ENCODE assay signal across 24 mouse cellular contexts in the genomic region with DNA sequence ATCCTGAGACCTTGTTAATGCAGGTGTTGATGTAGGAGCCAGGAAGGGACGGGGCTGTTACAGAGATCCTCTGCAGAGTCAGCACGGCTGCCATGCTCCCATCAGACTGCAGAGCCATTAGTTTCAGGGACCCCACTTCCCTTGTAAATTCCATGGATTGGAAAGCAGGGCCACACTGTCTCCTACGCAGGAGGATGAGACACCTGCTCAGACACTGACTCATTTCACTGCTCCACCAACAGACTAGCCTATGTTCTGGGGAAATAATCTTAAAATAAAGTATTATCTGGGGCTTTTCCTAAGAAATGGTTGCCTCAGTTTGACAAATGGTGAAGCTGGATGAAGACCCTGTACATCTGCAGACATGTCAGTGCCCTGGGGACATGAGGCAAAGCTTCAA. TPM values are rescaled to one million over a fixed set of nuclear protein-coding genes. Genes with fewer than 3 reads are reported as not detected.
DNase-seq lines count a peak whose midpoint lies in the region; ATAC-seq lines count a peak whose summit lies in the region.
"Had no signal": no experiment of that assay in that cellular context is flagged by ENCODE, and none has a peak within 500 bp of the region (broad histone marks: within the 10 kb centered on the region; RNA-seq: fewer than 3 reads in every experiment).

No protein-coding gene starts in this region.

- ATAC-seq in midbrain, embryonic 11.5 days (ENCODE audit: low FRiP score): no peak
- no peak for ATAC-seq in neural tube, embryonic 12.5 days (ENCODE audit: low FRiP score, low read depth)

- H3K4me1 ChIP-seq in midbrain, embryonic 11.5 days (ENCODE audit: control insufficient read depth, insufficient read depth, low read length): peaks cover 5% of the 10 kb centered on the region; the same call in 1 of the 2 replicates
- H3K4me1 ChIP-seq in neural tube, embryonic 12.5 days: peaks cover 15% of the 10 kb centered on the region
- H3K4me1 ChIP-seq: heart, embryonic 13.5 days had no signal

- peak overlapping the region; percentile 10 for H3K27ac ChIP-seq in midbrain, embryonic 11.5 days (ENCODE audit: low read depth, low read length)
- H3K27ac ChIP-seq in neural tube, embryonic 12.5 days: no peak overlapping the region
- H3K27ac ChIP-seq: embryonic facial prominence, embryonic 10.5 days; forebrain, embryonic 12.5 days; heart, embryonic 13.5 days; liver, embryonic 14.5 days had no signal

- no peaks in the 10 kb centered on the region for H3K9me3 ChIP-seq in midbrain, embryonic 11.5 days (ENCODE audit: control insufficient read depth, low read length)
- H3K9me3 ChIP-seq in neural tube, embryonic 12.5 days: no peaks in the 10 kb centered on the region
- H3K9me3 ChIP-seq: embryonic facial prominence, embryonic 10.5 days; forebrain, embryonic 12.5 days; heart, embryonic 13.5 days had no signal

- no peaks in the 10 kb centered on the region for H3K27me3 ChIP-seq in midbrain, embryonic 11.5 days (ENCODE audit: control insufficient read depth, insufficient read depth, low read length)
- no peaks in the 10 kb centered on the region for H3K27me3 ChIP-seq in neural tube, embryonic 12.5 days (replicated peaks)
- H3K27me3 ChIP-seq: forebrain, embryonic 12.5 days; heart, embryonic 13.5 days had no signal

- H3K4me3 ChIP-seq in midbrain, embryonic 11.5 days (ENCODE audit: low read depth, low read length): no peak overlapping the region
- no peak overlapping the region for H3K4me3 ChIP-seq in neural tube, embryonic 12.5 days
- H3K4me3 ChIP-seq: embryonic facial prominence, embryonic 10.5 days; forebrain, embryonic 12.5 days; heart, embryonic 13.5 days had no signal

- no peak overlapping the region for H3K9ac ChIP-seq in midbrain, embryonic 11.5 days (ENCODE audit: low read length)
- no peak overlapping the region for H3K9ac ChIP-seq in neural tube, embryonic 12.5 days
- H3K9ac ChIP-seq: forebrain, embryonic 12.5 days; heart, embryonic 13.5 days; liver, embryonic 14.5 days had no signal

- 69% methylated on average over 3 of the region's 3 CpGs for WGBS in midbrain, embryonic 11.5 days
- 71% methylated on average over 3 of the region's 3 CpGs for WGBS in neural tube, embryonic 12.5 days

- no peak overlapping the region for H3K4me2 ChIP-seq in midbrain, embryonic 11.5 days
- peak overlapping the region; percentile 18 for H3K4me2 ChIP-seq in neural tube, embryonic 12.5 days (replicated peaks)
- H3K4me2 ChIP-seq: forebrain, embryonic 12.5 days; heart, embryonic 13.5 days had no signal

- no peaks in the 10 kb centered on the region for H3K36me3 ChIP-seq in midbrain, embryonic 11.5 days (ENCODE audit: control insufficient read depth, insufficient read depth, low read length)
- no peaks in the 10 kb centered on the region for H3K36me3 ChIP-seq in neural tube, embryonic 12.5 days
- H3K36me3 ChIP-seq: embryonic facial prominence, embryonic 10.5 days; forebrain, embryonic 12.5 days; heart, embryonic 13.5 days had no signal

- DNase-seq in layer of hippocampus, adult 18-20 months (ENCODE audit: low spot score in 2 of 2): peak; percentile 7 to 35
- DNase-seq in layer of hippocampus, postnatal 10 days (ENCODE audit: low spot score in 2 of 2): no peak
- DNase-seq in right cerebral cortex, adult 18-20 months: peak; percentile 23
- DNase-seq in right cerebral cortex, postnatal 10 days (ENCODE audit: low spot score in 2 of 2): no peak
- DNase-seq in midbrain, embryonic 11.5 days (ENCODE audit: low spot score, missing footprints): no peak
- DNase-seq in lung, postnatal 4 days: no peak
- DNase-seq in lung, postnatal 14 days: no peak
- DNase-seq: adrenal gland, postnatal 36 days; B cell, adult 2 months; cerebellum, adult 8-10 months; gastrocnemius, postnatal 10 days; kidney, adult 18-20 months; kidney, postnatal 10 days; thymus, postnatal 36 days had no signal

RNA-seq across cellular contexts. Expression of gene Serpina3g, which starts 12.2 kb away (rescaled TPM):
- total RNA-seq in layer of hippocampus, adult 18-20 months (2021): 1 to 10 TPM; 2.7 to 3.5 TPM
- total RNA-seq in layer of hippocampus, postnatal 10 days (2021): 1 to 10 TPM in 1 of 2 experiments, under 1 TPM in 1; 0.78 to 1.2 TPM
- 0.26 and 0.44 TPM in 2 replicates for polyA plus RNA-seq in midbrain, embryonic 11.5 days (2014; fragmentation: Nextera tagmentation; extraction: Ambion mirVana)
- polyA plus RNA-seq in neural tube, embryonic 12.5 days (2016; fragmentation: Nextera tagmentation; extraction: Ambion mirVana): 1.9 and 2.1 TPM in 2 replicates
- polyA plus RNA-seq: forebrain, embryonic 12.5 days had no signal

RNA-seq across cellular contexts. Expression of gene Serpina3i, which starts 14.7 kb away (rescaled TPM):
- total RNA-seq in layer of hippocampus, adult 18-20 months (2021): under 1 TPM; 0.79 to 0.84 TPM
- total RNA-seq in layer of hippocampus, postnatal 10 days (2021): not detected
- polyA plus RNA-seq in midbrain, embryonic 11.5 days (2014; fragmentation: Nextera tagmentation; extraction: Ambion mirVana): 0.14 TPM in 1 of 2 replicates, not detected in the other
- polyA plus RNA-seq in neural tube, embryonic 12.5 days (2016; fragmentation: Nextera tagmentation; extraction: Ambion mirVana): 0.30 TPM in 1 of 2 replicates, not detected in the other
- total RNA-seq: megakaryocyte-erythroid progenitor cell, adult 5-6 weeks had no signal
- polyA plus RNA-seq: frontal cortex, adult 2 months; limb, embryonic 11.5 days had no signal

RNA-seq across cellular contexts. Expression of gene Serpina3f, which starts 33.9 kb away (rescaled TPM):
- not detected for total RNA-seq in layer of hippocampus, adult 18-20 months (2021)
- not detected for total RNA-seq in layer of hippocampus, postnatal 10 days (2021)
- polyA plus RNA-seq in midbrain, embryonic 11.5 days (2014; fragmentation: Nextera tagmentation; extraction: Ambion mirVana): 0.40 and 0.55 TPM in 2 replicates
- polyA plus RNA-seq in neural tube, embryonic 12.5 days (2016; fragmentation: Nextera tagmentation; extraction: Ambion mirVana): not detected in 2 replicates
- total RNA-seq: heart, postnatal 36 days; left cerebral cortex, adult 8-10 months had no signal
- polyA plus RNA-seq: frontal cortex, adult 2 months; heart, embryonic 13.5 days; limb, embryonic 11.5 days had no signal

Comparison
In these comparisons a context has a peak if more than half of its experiments do, and no peak if none do; other contexts are left out.
1. DNase-seq: peak in layer of hippocampus, adult 18-20 months (2 of 2) and right cerebral cortex, adult 18-20 months (single experiment); none in layer of hippocampus, postnatal 10 days (0 of 2), right cerebral cortex, postnatal 10 days (0 of 2), midbrain, embryonic 11.5 days (single experiment), lung, postnatal 4 days (0 of 2) and lung, postnatal 14 days (single experiment).